Mouse (Mus musculus) bone marrow macrophage, adult 2 months (primary cell): Measurements from ENCODE around the gene Olfr351. TPM values are rescaled to one million over a fixed set of nuclear protein-coding genes. Genes with fewer than 3 reads are reported as not detected.

ENCODE experiments used
- H3K27ac ChIP-seq: 2 replicates; pipeline ENCODE4 v1.5.1; 2012; ENCODE audit warnings: low read depth, low read length; ENCODE audit not compliant: insufficient read depth
- H3K4me1 ChIP-seq: 2 replicates; pipeline ENCODE4 v1.6.1; 2012; ENCODE audit warnings: low read length; ENCODE audit not compliant: control insufficient read depth, insufficient read depth
- H3K4me3 ChIP-seq: 2 replicates; pipeline ENCODE4 v1.5.1; 2012; ENCODE audit warnings: mild to moderate bottlenecking, low read length, moderate library complexity; ENCODE audit not compliant: insufficient read depth
- CTCF ChIP-seq: IDR thresholded peaks from 2 replicates; pipeline ENCODE4 v1.5.1; 2012; ENCODE audit warnings: low read depth, mild to moderate bottlenecking, low read length, moderate library complexity
- POLR2A ChIP-seq: IDR thresholded peaks from 2 replicates; pipeline ENCODE4 v1.6.1; 2012; ENCODE audit warnings: mild to moderate bottlenecking, low read depth, low read length, borderline replicate concordance
- polyA plus RNA-seq: library from polyadenylated mRNA; stranded (reverse); fragments of >200 nt; gene quantifications from 2 replicates; pipeline ENCODE4 v1.2.4, GENCODE M21; 2012; ENCODE audit not compliant: missing spikeins, insufficient read depth, insufficient read length

Olfr351 gene
- polyA plus RNA-seq: not detected in 2 replicates

DNA sequence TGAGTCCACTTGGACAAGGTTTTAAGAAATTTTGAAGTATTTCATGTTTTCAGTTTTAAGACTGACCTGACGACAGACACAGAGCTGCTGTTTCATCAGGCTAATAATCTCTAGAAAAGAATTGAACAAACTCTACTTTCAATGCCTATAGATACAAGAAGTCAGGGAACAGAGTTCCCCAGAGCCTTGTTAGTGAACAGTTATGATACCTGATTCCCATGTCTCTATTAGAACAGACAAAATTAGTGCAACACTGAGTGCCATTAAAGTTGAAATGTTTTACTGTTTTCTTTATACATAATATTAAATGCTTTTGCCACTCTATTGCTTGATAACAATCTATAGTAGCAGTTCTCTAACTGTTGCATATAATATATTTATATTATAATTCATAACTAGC is at the start of gene Olfr351:
Gene Olfr351, minus strand, starts transcription at position 101 of the 400 bp plus-strand sequence.
- H3K27ac ChIP-seq: no peak within 1 kb of the TSS
- TF ChIP-seq CTCF (no peak), POLR2A (no peak)
- no peaks in the 10 kb centered on the region for H3K4me1 ChIP-seq
- H3K4me3 ChIP-seq: no peak within 1 kb of the TSS

DNA sequence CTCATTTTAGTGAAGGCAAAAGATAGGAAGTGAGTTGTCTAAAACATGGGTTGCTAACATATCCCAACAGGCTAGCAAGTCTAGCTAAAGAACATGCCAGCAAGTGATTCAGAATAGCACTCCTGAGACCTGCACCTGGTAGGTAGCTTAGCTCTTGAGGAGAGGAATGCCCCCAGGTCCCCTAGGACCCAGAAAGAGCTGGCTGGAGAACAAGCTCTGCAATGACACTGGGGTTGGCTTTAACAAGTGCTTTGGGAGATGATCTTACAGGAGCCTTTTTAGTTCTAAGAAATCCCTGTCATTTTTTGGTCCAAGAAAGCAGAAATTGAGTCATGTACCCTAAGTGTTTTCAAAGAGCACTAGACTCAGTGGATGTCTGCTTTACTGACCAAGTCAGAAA is 42.9 kb upstream of the Olfr351 start, which contains the start of gene Olfr354:
Gene Olfr354, plus strand, starts transcription at position 301 of the 400 bp plus-strand sequence.
- H3K4me1 ChIP-seq: no peaks in the 10 kb centered on the region
- TF ChIP-seq POLR2A (no peak), CTCF (no peak)
- no peak within 1 kb of the TSS for H3K4me3 ChIP-seq
- H3K27ac ChIP-seq: no peak within 1 kb of the TSS

DNA sequence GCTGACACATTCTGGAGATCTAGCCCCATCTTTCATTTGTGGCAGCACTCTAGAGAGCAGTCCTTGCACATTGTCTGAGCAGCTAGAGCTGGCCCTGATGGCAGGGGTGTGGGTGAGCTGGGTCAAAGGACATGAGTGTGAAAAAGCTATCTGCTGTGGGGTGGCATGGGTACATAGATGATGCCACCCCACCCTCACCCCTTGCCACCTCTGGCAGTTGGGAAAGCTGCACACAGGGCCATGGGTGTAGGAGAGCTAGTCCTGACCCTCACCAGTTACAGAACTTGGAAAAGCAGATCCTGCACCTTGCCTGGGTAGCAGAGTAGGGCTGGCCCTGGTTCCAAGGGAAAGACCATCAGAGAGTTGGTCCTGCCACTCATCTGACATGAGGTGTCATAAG is 34.7 kb upstream of the Olfr351 start:
- H3K4me1 ChIP-seq: no peaks in the 10 kb centered on the region
- no peak overlapping the region for H3K4me3 ChIP-seq
- TF ChIP-seq CTCF (no peak), POLR2A (no peak)
- no peak overlapping the region for H3K27ac ChIP-seq

DNA sequence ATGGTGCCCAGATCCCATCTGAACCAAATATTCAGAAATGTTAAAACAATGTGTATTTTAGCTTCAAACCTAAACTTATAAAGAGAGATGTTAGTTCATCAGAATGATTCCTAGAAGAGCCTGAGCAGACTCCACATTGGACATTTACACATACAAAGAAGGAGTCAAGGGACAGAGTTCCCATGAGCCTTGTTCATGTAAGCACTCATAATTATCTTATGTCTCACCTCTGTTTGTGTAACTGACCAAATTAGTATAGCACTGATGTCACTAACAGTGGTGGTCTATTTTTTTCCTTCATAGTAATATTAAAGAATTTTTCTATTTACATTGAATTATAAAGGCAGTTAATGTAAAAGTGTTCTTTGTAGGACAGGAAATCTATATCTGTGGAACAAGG is 30.4 kb upstream of the Olfr351 start, which contains the start of gene Olfr353:
Gene Olfr353, minus strand, starts transcription at position 101 of the 400 bp plus-strand sequence.
- TF ChIP-seq CTCF: no peak
- no peak for TF ChIP-seq POLR2A
- Histone ChIP-seq H3K27ac (no peak within 1 kb of the TSS), H3K4me3 (no peak within 1 kb of the TSS), H3K4me1 (no peaks in the 10 kb centered on the region)

DNA sequence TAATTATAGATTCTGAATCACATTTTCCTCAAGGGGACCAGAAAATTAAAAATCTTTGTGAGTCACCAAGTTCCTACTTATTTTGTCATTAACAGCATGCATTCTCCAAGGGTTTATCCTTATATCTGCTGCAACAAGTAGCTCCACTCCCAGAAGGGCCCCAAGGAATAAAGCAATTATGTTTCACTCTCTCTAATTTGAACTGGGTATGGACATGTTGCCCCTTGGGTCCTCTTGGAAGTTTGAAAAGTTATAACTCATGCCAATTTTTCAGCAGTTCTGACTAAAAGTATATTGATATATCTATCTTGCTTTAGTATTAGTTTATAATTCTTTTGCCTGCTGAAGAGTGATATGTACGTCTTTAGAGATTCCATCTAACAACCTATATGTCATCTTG is 5.7 kb upstream of the Olfr351 start, which contains the start of gene Olfr352:
Gene Olfr352, plus strand, starts transcription at position 301 of the 400 bp plus-strand sequence.
- H3K4me3 ChIP-seq: no peak within 1 kb of the TSS
- H3K27ac ChIP-seq: no peak within 1 kb of the TSS
- no peak for TF ChIP-seq POLR2A
- TF ChIP-seq CTCF: no peak
- no peaks in the 10 kb centered on the region for H3K4me1 ChIP-seq

GRCm38 (mm10) chr2:36846010-36846409 is 16.4 kb downstream of the Olfr351 start, which contains the start of gene Olfr350:
TSS of gene Olfr350 (plus strand) at chr2:36846310.
- Histone ChIP-seq H3K4me1 (no peaks in the 10 kb centered on the region), H3K4me3 (no peak within 1 kb of the TSS), H3K27ac (no peak within 1 kb of the TSS)
- TF ChIP-seq CTCF (no peak), POLR2A (no peak)

DNA sequence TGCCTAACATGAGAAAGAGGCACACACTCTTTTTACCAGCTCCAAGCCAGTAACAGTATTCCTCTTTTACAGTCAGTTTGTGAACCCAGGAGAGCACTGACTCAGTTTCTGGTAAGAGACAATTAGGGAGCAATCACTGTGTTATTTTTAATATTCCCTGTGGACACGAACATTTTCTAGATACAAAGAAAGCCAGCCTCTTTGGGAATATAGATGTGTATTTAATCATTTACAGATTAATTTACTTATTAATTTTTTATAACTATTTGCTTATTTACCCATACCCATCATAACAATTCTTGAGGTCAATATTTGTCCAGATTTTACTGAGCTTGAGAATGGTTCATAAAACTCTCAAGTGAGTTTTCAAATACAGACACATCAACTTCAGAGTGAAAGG is 45.5 kb downstream of the Olfr351 start, which contains the start of gene Olfr3:
Gene Olfr3, minus strand, starts transcription at position 101 of the 400 bp plus-strand sequence.
- no peak within 1 kb of the TSS for H3K27ac ChIP-seq
- TF ChIP-seq POLR2A (no peak), CTCF (no peak)
- H3K4me1 ChIP-seq: no peaks in the 10 kb centered on the region
- H3K4me3 ChIP-seq: no peak within 1 kb of the TSS

Other genes starting within 250 kb of the Olfr351 start
- not detected in 2 replicates for gene Olfr345, start 222.6 kb downstream of the Olfr351 start, polyA plus RNA-seq
- not detected in 2 replicates for gene Olfr346, start 176.9 kb downstream of the Olfr351 start, polyA plus RNA-seq
- gene Olfr347, start 130.8 kb downstream of the Olfr351 start, polyA plus RNA-seq: not detected in 2 replicates
- not detected in 2 replicates for gene Olfr348, start 78.4 kb downstream of the Olfr351 start, polyA plus RNA-seq
- not detected in 2 replicates for gene Olfr50, start 72.1 kb downstream of the Olfr351 start, polyA plus RNA-seq
- not detected in 2 replicates for gene Olfr3, start 45.6 kb downstream of the Olfr351 start, polyA plus RNA-seq
- not detected in 2 replicates for gene Olfr350, start 16.4 kb downstream of the Olfr351 start, polyA plus RNA-seq
- 0.16 and 0.41 TPM in 2 replicates for gene Olfr352, start 5.8 kb upstream of the Olfr351 start, polyA plus RNA-seq
- gene Olfr353, start 30.3 kb upstream of the Olfr351 start, polyA plus RNA-seq: not detected in 2 replicates
- 0.07 TPM in 1 of 2 replicates, not detected in the other for gene Olfr354, start 43.0 kb upstream of the Olfr351 start, polyA plus RNA-seq
- not detected in 2 replicates for gene Olfr355, start 66.2 kb upstream of the Olfr351 start, polyA plus RNA-seq
- not detected in 2 replicates for gene Olfr356, start 74.5 kb upstream of the Olfr351 start, polyA plus RNA-seq
- not detected in 2 replicates for gene Olfr357, start 131.2 kb upstream of the Olfr351 start, polyA plus RNA-seq
- gene Olfr358, start 146.7 kb upstream of the Olfr351 start, polyA plus RNA-seq: not detected in 2 replicates
- gene Olfr360, start 203.1 kb upstream of the Olfr351 start, polyA plus RNA-seq: not detected in 2 replicates
- gene Olfr361, start 226.6 kb upstream of the Olfr351 start, polyA plus RNA-seq: not detected in 2 replicates